Mouse (Mus musculus) liver, embryonic 14.5 days (tissue): ENCODE measurements around the gene 9230102O04Rik.

ENCODE experiments used
- CTCF ChIP-seq: IDR thresholded peaks from 2 replicates; pipeline ENCODE4 v1.5.1; 2016; ENCODE audit warnings: antibody characterized with exemption, low read depth, control low read depth
- EP300 ChIP-seq: IDR thresholded peaks from 2 replicates; pipeline ENCODE4 v1.6.1; 2016; ENCODE audit warnings: antibody characterized with exemption, low read depth

GRCm38 (mm10) chr2:9852851-9853576 lies 36.3 kb downstream of the 9230102O04Rik start:
- TF ChIP-seq CTCF = no peak
- no peak for TF ChIP-seq EP300
